Mouse (Mus musculus) lung, embryonic 16.5 days (tissue): Measurements from ENCODE around the gene Myb. TPM values are rescaled to one million over a fixed set of nuclear protein-coding genes. Genes with fewer than 3 reads are reported as not detected.

ENCODE experiments used
- ATAC-seq: fragments of 200-750 bp; cut with Nextera tagmentation; 2 replicates; pipeline ENCODE4 v1.8.0; 2017; ENCODE audit warnings: low read depth, mild to moderate bottlenecking, moderate library complexity
- H3K27ac ChIP-seq: fragments of 300-500 bp; sonication (generic); 2 replicates; pipeline ENCODE4 v1.5.1; 2014; ENCODE audit warnings: mild to moderate bottlenecking, control low read depth, low read length
- H3K27me3 ChIP-seq: fragments of 300-500 bp; sonication (generic); 2 replicates; pipeline ENCODE4 v1.6.1; 2014; ENCODE audit warnings: low read depth, low read length, mixed read lengths; ENCODE audit not compliant: control insufficient read depth, insufficient read depth
- H3K36me3 ChIP-seq: fragments of 300-500 bp; sonication (generic); 2 replicates; pipeline ENCODE4 v1.6.1; 2014; ENCODE audit warnings: low read length; ENCODE audit not compliant: control insufficient read depth, insufficient read depth
- H3K4me1 ChIP-seq: fragments of 300-500 bp; sonication (generic); replicated peaks from 2 replicates; pipeline ENCODE4 v1.6.1; 2014; ENCODE audit warnings: low read length, mixed read lengths; ENCODE audit not compliant: control insufficient read depth, insufficient read depth
- H3K4me2 ChIP-seq: fragments of 300-500 bp; sonication (generic); 2 replicates; pipeline ENCODE4 v1.6.1; 2014; ENCODE audit warnings: low read depth, low read length, control low read depth
- H3K4me3 ChIP-seq: fragments of 300-500 bp; sonication (generic); 2 replicates; pipeline ENCODE4 v1.5.1; 2014; ENCODE audit warnings: mild to moderate bottlenecking, low read length, control low read depth
- H3K9ac ChIP-seq: fragments of 300-500 bp; sonication (generic); 2 replicates; pipeline ENCODE4 v1.6.1; 2014; ENCODE audit warnings: low read length, control low read depth
- H3K9me3 ChIP-seq: fragments of 300-500 bp; sonication (generic); 2 replicates; pipeline ENCODE4 v1.6.1; 2016; ENCODE audit warnings: low read length; ENCODE audit not compliant: control insufficient read depth
- WGBS: fragments of 180-500 bp; shearing (Covaris S2); extraction: QIAGEN DNeasy Blood & Tissue Kit; methylation state at CpG from one replicate; pipeline ENCODE4 v1.1.7; 2014; 5-methylcytosine and 5-hydroxymethylcytosine counted together
- polyA plus RNA-seq: library from polyadenylated mRNA; unstranded; fragments of >200 nt; fragmentation: Nextera tagmentation; extraction: Ambion mirVana; gene quantifications from 2 replicates; pipeline ENCODE4 v1.2.1, GENCODE M21; 2015

The Myb gene
- polyA plus RNA-seq, 1 experiment from 2014 or later, result 7.5 TPM

DNA sequence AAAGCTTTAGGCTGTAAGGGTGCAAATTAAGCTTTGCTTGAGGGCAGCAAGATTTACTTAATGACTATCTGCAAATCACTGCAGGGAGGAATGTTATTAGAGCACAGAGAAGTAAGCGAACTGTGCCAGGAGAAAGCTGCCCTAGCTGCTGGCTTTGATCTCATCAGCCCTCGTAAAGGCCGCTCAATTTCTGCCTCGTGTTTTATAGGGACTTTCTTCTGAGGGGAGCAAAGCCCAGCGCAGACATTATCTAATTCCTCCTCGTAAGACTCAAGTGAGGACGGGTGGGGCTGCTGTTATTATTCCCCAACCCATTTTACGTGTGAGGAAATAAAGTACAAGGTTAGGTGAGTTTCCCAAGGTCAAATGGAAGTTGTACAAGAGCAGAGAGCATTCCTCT is 34.8 kb upstream of the Myb start:
- H3K9me3 ChIP-seq, result no peaks in the 10 kb centered on the region
- no peak for ATAC-seq
- H3K4me1 ChIP-seq, result no peaks in the 10 kb centered on the region
- no peaks in the 10 kb centered on the region for H3K27me3 ChIP-seq
- H3K27ac ChIP-seq, result no peak overlapping the region
- no peaks in the 10 kb centered on the region for H3K36me3 ChIP-seq
- H3K9ac ChIP-seq, result no peak overlapping the region
- no peak overlapping the region for H3K4me3 ChIP-seq
- WGBS, result 41% methylated on average over 8 of the region's 8 CpGs
- H3K4me2 ChIP-seq, result no peak overlapping the region

DNA sequence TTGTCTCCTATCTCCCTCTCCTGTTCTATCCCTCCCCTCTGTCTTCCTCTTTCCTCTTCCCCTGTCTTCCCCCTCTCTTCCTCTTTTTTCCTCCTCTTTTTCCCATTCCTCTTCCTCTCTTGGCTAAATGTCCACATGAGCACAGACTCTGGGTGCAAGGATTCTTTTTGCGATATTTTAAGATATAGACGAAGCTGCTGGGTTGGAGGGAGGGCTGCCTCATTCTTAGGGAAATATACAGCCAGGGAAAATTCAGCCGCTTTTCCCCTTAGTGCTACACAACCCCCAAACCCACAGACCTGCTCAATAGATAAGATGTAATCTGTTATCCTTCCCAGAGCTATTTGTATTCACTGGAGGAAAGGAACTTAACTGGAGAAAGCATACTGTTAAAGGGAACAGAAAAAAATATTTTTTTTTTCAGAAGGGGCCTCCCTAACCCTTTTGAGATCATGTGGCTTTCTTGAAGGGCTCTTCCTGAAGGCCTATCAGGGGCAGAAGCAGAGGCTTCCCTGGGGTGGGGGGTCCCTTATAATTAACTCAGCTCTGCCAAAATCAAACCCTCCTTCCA is 33.2 kb upstream of the Myb start:
- Histone ChIP-seq H3K4me3 (no peak overlapping the region), H3K4me2 (no peak overlapping the region), H3K9ac (no peak overlapping the region), H3K36me3 (no peaks in the 10 kb centered on the region), H3K4me1 (no peaks in the 10 kb centered on the region), H3K9me3 (no peaks in the 10 kb centered on the region), H3K27me3 (no peaks in the 10 kb centered on the region), H3K27ac (no peak overlapping the region)
- ATAC-seq, result no peak
- WGBS, result 72% methylated on average over 3 of the region's 3 CpGs

DNA sequence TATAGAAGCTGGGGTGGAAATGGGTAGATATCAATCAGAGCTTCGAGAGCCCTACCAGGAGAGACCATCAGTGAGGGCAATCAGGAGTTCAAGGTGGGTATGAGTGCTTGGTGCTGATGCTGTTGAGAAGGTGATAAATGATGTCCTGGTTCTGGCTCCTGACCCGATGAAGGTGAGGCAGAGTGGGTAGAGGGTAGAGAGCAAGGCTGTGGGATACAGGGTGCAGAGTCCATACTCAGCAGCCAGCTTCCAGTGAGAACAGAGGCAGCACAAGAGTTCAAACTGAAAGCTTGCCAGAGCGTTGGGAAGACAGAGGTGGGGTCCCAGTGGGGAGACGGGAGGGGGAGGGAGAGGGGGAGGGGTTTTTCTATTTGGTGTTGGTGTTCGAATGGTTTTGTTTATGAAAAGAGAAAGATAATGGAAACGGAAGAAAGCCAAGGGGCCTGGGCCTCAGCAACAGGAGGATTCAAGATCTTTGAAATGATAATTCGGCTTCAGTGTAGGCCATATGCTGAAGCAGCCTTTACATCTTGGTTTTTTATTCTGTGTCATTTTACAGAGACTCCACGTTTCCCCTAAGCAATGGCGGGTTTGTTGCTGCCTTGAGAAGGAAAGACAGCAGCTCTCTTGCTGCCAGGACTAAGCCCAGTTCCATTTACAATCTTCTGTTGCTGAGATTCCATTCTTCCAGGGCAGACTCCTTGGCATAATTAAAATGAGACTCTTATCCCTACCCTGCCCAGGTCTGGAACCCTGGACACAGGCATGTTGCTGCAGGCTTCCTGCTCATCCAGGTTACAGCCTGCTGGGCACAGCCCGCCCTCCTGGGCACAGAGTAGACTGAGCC is 32.5 kb upstream of the Myb start:
- Histone ChIP-seq H3K4me1 (no peaks in the 10 kb centered on the region), H3K36me3 (no peaks in the 10 kb centered on the region), H3K4me2 (no peak overlapping the region), H3K27ac (no peak overlapping the region), H3K27me3 (no peaks in the 10 kb centered on the region), H3K4me3 (no peak overlapping the region), H3K9ac (no peak overlapping the region), H3K9me3 (no peaks in the 10 kb centered on the region)
- 31% methylated on average over 10 of the region's 10 CpGs for WGBS
- ATAC-seq, result no peak

DNA sequence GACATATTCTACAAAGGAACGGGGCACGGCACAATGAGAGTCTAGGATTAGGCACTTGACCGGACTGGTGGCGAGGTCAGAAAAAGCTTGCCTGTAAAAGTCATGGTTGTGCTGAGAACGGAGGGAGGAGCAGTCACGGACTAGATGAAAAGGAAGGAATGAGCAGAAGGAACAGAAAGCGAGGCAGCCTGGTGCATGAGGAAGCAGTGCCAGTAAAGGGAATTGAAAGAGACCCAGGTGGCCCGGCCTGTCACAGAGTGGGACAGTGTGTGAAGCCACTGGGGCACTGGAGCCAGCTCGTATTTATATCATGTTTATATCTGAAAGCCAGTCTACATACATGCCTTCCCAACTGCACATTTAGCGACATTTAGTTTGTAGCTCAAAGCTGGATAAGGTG is 31.7 kb upstream of the Myb start:
- Histone ChIP-seq H3K9me3 (no peaks in the 10 kb centered on the region), H3K4me2 (no peak overlapping the region), H3K4me1 (no peaks in the 10 kb centered on the region), H3K36me3 (no peaks in the 10 kb centered on the region), H3K27ac (no peak overlapping the region), H3K4me3 (no peak overlapping the region), H3K9ac (no peak overlapping the region), H3K27me3 (no peaks in the 10 kb centered on the region)
- no peak for ATAC-seq
- WGBS, result 54% methylated on average over 10 of the region's 10 CpGs

DNA sequence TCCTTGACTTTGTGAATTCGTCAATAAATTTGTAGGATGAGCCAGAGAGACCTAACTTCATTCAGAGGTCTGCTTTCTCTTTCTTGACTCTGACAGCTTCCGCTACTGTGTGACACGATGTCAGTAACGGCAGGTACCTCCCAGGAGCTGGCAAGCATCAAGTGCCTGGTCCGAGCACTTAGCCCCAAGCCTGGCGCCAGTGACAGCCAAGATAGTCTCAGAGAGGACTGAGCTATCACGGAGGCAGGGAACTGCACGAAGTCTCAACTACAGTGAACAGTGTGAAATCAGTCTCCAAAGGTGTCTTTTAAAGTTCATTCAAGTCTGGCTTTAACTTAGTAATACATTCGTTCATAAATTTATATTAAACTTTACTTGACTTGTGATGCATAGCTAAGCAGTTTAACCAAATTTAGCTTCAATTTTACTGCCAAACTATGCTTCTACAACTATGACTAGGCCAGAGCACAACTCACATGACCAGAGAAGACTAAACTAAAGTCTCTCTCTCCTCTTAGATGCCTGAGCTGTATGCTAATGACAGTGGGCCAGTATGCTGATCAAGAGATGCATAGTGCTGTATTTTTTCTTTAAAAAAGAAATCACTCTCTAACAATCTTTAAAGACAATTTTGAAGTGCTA is 29.1 kb upstream of the Myb start:
- Histone ChIP-seq H3K4me2 (no peak overlapping the region), H3K27me3 (no peaks in the 10 kb centered on the region), H3K4me3 (no peak overlapping the region), H3K36me3 (no peaks in the 10 kb centered on the region), H3K4me1 (no peaks in the 10 kb centered on the region), H3K27ac (no peak overlapping the region), H3K9me3 (no peaks in the 10 kb centered on the region), H3K9ac (no peak overlapping the region)
- no peak for ATAC-seq
- WGBS, result 64% methylated on average over 9 of the region's 9 CpGs

DNA sequence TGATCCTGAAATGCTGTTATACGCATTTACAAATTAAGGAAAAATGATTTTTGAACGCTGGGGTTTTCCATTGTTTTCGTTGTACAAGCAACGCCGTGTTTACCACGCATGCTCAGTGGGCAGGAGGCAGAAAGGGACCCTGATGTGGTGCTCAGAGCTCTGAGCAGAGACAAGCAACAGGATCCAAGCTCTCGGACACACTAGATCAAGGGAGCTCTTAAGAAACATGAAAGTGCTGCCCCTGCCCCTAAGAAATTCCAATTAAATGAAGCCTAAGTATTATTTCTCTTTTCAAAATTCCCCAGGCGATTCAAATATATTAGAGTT is 28.5 kb upstream of the Myb start:
- H3K4me3 ChIP-seq, result peak overlapping the region; percentile 52
- peak overlapping the region; percentile 61; the same call in 1 of the 2 replicates for H3K9ac ChIP-seq
- H3K9me3 ChIP-seq, result no peaks in the 10 kb centered on the region
- no peaks in the 10 kb centered on the region for H3K4me1 ChIP-seq
- H3K36me3 ChIP-seq, result no peaks in the 10 kb centered on the region
- WGBS, result 18% methylated on average over 8 of the region's 8 CpGs
- peak overlapping the region; percentile 67 for H3K4me2 ChIP-seq
- no peak for ATAC-seq
- no peak overlapping the region for H3K27ac ChIP-seq
- no peaks in the 10 kb centered on the region for H3K27me3 ChIP-seq

DNA sequence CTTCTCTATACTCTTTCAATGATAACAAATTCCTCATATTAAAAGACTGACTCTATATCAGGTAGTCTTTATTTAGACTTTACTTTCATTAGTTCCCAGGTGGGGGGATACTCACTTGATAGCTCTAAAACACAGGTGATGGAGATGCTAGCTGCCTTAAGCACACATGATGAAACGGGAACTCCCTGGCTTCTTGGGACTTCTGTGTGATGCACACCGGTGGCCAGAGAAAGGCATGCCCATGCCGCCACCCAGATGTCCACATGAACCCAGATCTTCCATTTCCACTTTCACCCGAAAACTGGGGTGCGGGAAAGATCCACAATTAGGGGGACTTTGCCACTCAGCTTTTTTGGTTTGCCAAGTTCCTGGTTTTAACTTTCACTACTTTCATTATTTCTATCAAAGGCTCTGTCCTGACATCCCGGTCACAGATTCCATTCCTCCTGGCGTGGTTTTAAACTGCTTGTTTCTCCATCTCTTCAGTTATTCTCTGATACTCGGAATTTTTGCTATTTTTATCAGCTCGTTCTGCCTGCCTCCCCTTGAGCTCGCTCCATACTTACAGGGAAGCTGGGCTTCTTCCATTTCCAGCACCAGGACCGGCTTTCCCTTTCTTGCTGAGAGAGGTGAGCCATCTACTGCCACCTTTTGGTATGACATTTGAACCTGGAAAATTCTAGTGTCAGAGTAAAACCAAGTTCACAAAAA is 27.9 kb upstream of the Myb start:
- H3K9ac ChIP-seq, result peak overlapping the region; percentile 61
- H3K4me1 ChIP-seq, result no peaks in the 10 kb centered on the region
- peak overlapping the region; percentile 67 for H3K4me2 ChIP-seq
- H3K4me3 ChIP-seq, result peak overlapping the region; percentile 52
- 21% methylated on average over 11 of the region's 11 CpGs for WGBS
- no peaks in the 10 kb centered on the region for H3K27me3 ChIP-seq
- no peaks in the 10 kb centered on the region for H3K9me3 ChIP-seq
- no peak overlapping the region for H3K27ac ChIP-seq
- peak; percentile 66; the same call in 1 of the 2 replicates for ATAC-seq
- no peaks in the 10 kb centered on the region for H3K36me3 ChIP-seq

DNA sequence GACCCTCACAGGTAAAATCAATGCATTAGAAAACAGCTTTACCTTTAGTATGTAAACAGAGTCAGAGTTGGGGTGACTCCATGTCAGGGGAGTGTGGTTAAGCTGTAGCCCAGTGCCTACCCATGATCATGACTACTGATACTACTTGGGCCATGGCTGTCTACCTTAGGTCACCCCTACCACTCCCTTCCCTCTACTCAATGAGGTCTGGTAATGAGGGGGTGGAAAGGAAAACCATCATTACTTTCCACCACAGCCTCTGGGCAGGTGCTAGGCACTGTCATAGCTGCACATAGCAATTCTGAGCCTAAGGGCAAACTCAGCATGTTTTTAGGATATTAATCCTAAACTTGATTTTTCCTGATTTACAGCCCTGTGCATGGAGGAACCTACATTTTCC is 27.1 kb upstream of the Myb start:
- Histone ChIP-seq H3K4me1 (no peaks in the 10 kb centered on the region), H3K9me3 (no peaks in the 10 kb centered on the region), H3K36me3 (no peaks in the 10 kb centered on the region), H3K9ac (no peak overlapping the region), H3K4me3 (no peak overlapping the region), H3K4me2 (no peak overlapping the region), H3K27me3 (no peaks in the 10 kb centered on the region), H3K27ac (no peak overlapping the region)
- ATAC-seq, result no peak

DNA sequence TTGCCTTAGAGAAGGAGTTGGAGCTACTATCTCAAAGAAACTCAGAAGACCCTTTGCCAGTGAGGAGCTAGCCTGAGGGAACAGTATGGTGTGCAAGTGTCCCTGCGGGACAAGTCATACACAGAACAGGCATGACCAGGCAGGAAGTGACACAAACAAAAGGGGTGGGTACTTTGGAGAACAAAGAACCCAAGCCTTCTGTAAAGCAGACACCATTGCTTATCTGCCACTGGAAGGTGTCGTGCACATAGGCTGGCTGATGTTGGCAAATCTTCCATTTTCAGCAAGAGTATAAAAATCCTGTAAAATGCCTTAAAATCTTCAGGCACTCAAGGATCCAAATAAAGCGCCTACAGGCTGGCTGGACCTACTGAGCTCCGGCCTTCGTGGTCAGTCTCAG is 25.9 kb upstream of the Myb start:
- Histone ChIP-seq H3K27ac (no peak overlapping the region), H3K9ac (no peak overlapping the region), H3K4me1 (no peaks in the 10 kb centered on the region), H3K36me3 (no peaks in the 10 kb centered on the region), H3K9me3 (no peaks in the 10 kb centered on the region), H3K4me2 (no peak overlapping the region), H3K4me3 (no peak overlapping the region), H3K27me3 (no peaks in the 10 kb centered on the region)
- ATAC-seq, result no peak
- WGBS, result 67% methylated on average over 5 of the region's 5 CpGs
